Mouse (Mus musculus): ENCODE measurements around the gene Celsr3. TPM values are rescaled to one million over a fixed set of nuclear protein-coding genes. Genes with fewer than 3 reads are reported as not detected.

The Celsr3 gene
- total RNA-seq, 4 experiments from 2014 or later = 3.0 to 8.6 (median 7.9) TPM

GRCm38 (mm10) chr9:108855335-108855734, 29.2 kb downstream of the Celsr3 start:
- DNase-seq = no peak

DNA sequence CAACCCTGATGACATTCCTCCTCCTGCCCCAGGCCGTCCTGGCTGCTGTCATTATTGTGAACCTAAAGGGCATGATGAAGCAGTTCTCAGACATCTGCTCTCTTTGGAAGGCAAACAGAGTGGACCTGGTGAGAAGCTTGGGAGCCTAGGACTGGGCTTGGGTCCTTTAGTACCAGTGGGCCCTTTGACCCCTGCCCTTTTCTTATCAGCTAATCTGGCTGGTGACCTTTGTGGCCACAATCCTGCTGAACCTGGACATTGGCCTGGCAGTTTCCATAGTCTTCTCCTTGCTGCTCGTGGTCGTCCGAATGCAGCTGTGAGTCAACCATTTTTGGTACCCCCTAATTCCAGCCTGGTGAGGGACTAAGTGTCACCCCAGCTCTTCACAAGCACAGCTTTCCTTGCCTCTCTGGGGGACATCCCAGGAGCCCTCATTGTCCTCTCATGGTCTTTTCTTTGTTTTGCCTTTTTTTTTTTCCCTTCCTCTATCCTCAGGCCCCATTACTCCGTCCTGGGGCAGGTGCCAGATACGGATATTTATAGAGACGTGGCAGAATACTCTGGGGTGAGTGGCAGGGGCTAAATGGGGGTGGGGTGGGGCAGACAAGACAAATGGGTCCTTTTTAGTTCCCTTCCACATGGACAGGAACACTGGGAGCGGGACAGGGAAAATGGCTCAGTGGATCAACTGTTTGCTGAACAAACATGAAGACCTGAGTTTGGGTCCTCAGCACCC, 32.8 kb downstream of the Celsr3 start:
- DNase-seq = no peak

Small RNAs within 50 kb of the gene (microRNA-seq; reads per million reads assigned to microRNA genes)
- gene Gm23156 = 0 reads per million in 2 experiments

Other genes with a start within 250 kb of the Celsr3 start
- 100 to 1,000 TPM; 115 to 182 (median 165) TPM for gene Wdr6, start 247.6 kb upstream of the Celsr3 start, total RNA-seq (2022)
- gene P4htm, start 228.7 kb upstream of the Celsr3 start, total RNA-seq (2022) = 10 to 100 TPM in 3 of 4 experiments, 1 to 10 TPM in 1; 7.4 to 14.7 (median 11.6) TPM
- gene Arih2, start 176.9 kb upstream of the Celsr3 start, total RNA-seq (2022) = 10 to 100 TPM; 53.4 to 73.7 (median 61.0) TPM
- 100 to 1,000 TPM in 1 of 4 experiments, 10 to 100 TPM in 3; 71.4 to 108 (median 90.9) TPM for gene Slc25a20, start 164.2 kb upstream of the Celsr3 start, total RNA-seq (2022)
- 10 to 100 TPM; 29.9 to 45.0 (median 33.7) TPM for gene Prkar2a, start 137.0 kb upstream of the Celsr3 start, total RNA-seq (2022)
- 100 to 1,000 TPM in 3 of 4 experiments, 10 to 100 TPM in 1; 93.0 to 156 (median 128) TPM for gene Ip6k2, start 42.5 kb upstream of the Celsr3 start, total RNA-seq (2022)
- gene Nckipsd, start 18.0 kb upstream of the Celsr3 start, total RNA-seq (2022) = 10 to 100 TPM; 11.1 to 19.0 (median 17.0) TPM
- 10 to 100 TPM in 3 of 4 experiments, 1 to 10 TPM in 1; 8.4 to 14.4 (median 12.3) TPM for gene Slc26a6, start 27.0 kb downstream of the Celsr3 start, total RNA-seq (2022)
- under 1 TPM in 1 of 4 experiments, not detected in 3; 0.59 TPM for gene Tmem89, start 88.3 kb downstream of the Celsr3 start, total RNA-seq (2022)
- 100 to 1,000 TPM; 381 to 565 (median 479) TPM for gene Uqcrc1, start 110.3 kb downstream of the Celsr3 start, total RNA-seq (2022)
- 10 to 100 TPM in 1 of 4 experiments, 1 to 10 TPM in 3; 2.6 to 12.4 (median 6.9) TPM for gene Col7a1, start 127.3 kb downstream of the Celsr3 start, total RNA-seq (2022)
- 1 to 10 TPM in 1 of 4 experiments, under 1 TPM in 3; 0.31 to 1.0 (median 0.45) TPM for gene Ucn2, start 159.7 kb downstream of the Celsr3 start, total RNA-seq (2022)
- gene Pfkfb4, start 165.5 kb downstream of the Celsr3 start, total RNA-seq (2022) = 10 to 100 TPM in 2 of 4 experiments, 1 to 10 TPM in 2; 6.2 to 21.6 (median 12.0) TPM
- 100 to 1,000 TPM; 126 to 177 (median 159) TPM for gene Shisa5, start 212.2 kb downstream of the Celsr3 start, total RNA-seq (2022)
- 10 to 100 TPM; 19.0 to 25.3 (median 21.7) TPM for gene Trex1, start 233.4 kb downstream of the Celsr3 start, total RNA-seq (2022)
- 10 to 100 TPM; 16.3 to 27.7 (median 22.2) TPM for gene Atrip, start 247.8 kb downstream of the Celsr3 start, total RNA-seq (2022)